Mouse (Mus musculus): ENCODE data around the gene Ddah1.

GRCm38 (mm10) chr3:145852041-145852440 lies 93.6 kb downstream of the Ddah1 start:
- TF ChIP-seq CTCF (IDR thresholded peaks at IDR 0.05; ENCODE audit: low read depth) (no peak), EP300 (optimal IDR thresholded peaks at IDR 0.05) (no peak)
